Mouse (Mus musculus) heart, postnatal 0 days (tissue): ENCODE results near the gene Spata2l.

Experiments
- CTCF ChIP-seq: IDR thresholded peaks from 2 replicates; pipeline ENCODE4 v1.5.1; 2016; ENCODE audit warnings: antibody characterized with exemption, control low read depth, low read depth
- EP300 ChIP-seq: IDR thresholded peaks from 2 replicates; pipeline ENCODE4 v1.6.1; 2016; ENCODE audit warnings: antibody characterized with exemption, low read depth

- TF ChIP-seq CTCF (no peak), EP300 (no peak)
Measured at GRCm38 (mm10) chr8:123233300-123233699, 2.7 kb downstream of the Spata2l start.
